Mouse (Mus musculus): ENCODE data around the gene H3f3a.

H3f3a gene

DNA sequence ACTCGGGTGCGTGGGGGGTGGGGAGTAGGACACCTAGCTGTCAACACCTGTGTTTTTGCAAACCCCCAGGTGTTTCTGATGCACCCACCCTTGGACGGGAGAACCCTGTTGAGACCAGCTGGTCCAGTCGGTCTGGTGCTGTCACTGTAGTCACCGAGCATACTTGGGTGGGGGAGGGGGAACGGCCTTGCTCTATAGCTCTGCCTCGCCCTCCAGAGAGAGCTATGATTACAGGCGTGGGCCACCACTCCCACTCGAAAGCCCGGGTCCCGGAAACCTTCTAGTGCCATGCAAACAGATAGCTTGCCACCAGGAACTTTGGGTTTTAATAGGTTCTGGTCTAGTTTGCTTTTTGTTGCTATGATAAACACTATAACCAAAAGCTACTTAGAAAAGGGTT is 51.6 kb downstream of the H3f3a start:
- DNase-seq (ENCODE audit: low spot score) = no peak

DNA sequence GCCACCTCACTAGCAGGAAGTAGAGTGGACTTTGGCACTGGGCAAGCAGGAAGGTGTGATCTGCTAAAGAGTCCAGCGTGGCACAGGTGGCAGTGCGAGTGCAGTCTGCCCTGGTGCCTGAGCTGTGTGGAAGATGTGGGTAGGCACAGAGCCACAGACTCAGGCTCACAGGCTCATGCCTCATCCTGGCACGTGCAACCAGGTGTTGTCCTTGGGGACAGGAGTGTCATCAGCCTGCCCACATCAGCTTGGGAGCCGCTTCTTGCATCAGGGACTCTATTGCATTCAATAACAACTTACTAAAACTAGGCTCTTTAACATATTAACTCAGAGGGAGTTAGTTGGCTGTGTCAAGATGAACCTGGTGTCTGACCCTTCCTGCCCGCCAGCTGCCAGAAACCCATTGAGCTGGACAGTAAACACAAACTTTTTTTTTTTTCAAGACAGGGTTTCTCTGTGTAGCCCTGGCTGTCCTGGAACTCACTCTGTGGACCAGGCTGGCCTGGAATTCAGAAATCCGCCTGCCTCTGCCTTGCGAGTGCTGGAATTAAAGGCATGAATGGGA is 55.7 kb downstream of the H3f3a start:
- no peak for DNase-seq (ENCODE audit: low spot score)

DNA sequence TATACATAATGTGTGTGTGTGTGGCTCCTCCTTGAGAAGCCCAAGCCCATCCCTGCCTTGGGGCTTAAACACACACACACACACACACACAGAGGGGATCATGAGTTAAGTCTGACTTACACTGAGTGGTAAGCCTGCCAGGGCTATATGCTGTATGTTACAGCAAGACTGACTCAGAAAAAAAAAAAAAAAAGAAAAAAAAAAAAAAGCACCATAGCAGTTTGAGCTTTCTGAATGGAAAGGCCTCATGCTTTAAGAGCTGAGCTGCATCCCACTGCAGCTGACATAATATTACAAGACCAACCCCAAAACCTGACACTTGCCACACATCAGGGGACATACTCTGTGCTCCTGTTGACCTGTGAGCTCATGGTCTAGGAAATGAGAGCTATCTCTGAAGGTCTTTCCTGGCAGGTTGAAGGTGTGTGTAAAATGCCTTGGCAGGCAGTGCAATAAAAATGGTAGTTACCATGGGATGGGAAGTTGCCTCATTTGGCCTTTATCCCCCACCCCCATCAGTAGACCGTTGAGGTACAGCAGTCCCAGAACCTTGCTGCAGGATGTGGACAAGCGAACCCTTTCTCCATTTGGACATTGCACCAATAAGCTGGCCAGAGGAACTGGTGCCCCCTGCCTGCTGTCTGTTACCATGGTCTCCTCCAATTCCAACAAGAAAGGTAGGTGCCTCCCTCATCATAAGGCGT is 56.3 kb downstream of the H3f3a start:
- DNase-seq (ENCODE audit: low spot score) = no peak

DNA sequence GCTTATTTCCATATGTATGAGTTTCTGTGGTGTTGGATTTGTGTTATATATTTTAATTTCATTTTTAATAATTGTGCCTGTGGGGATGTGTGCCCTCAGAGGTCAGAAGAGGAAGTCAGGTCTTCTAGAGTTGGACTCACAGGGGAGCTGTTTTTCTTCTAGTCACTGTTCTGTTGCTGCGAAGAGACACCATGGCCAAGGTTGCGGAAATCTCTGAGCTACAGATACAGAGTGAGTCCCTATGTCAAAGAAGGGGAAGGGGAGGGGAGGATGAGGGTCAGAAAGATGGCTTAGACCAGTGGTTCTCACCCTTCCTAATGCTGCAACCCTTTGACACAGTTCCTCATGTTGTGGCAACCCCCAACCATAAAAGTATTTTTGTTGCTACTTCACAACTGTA is 57.0 kb downstream of the H3f3a start:
- no peak for DNase-seq (ENCODE audit: low spot score)

DNA sequence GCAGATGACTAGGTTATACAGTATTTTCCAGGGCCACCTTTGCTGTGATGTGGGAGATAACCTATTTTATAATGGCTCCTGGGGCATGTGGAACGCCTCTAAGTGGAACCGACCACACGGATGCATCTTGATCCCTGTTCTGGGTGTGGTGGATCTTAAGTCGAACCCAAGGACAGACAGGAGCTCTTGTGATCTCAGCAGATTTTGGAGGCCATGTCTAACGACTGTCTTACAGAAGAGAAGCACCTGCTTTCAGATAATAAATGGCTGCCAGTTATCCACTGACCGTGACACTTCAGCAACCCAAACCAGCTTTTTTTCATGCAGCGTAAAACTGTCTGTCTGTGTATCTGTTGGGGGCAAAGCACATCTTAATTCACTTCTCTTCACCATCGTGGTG is 59.4 kb downstream of the H3f3a start:
- DNase-seq (ENCODE audit: low spot score) = no peak

DNA sequence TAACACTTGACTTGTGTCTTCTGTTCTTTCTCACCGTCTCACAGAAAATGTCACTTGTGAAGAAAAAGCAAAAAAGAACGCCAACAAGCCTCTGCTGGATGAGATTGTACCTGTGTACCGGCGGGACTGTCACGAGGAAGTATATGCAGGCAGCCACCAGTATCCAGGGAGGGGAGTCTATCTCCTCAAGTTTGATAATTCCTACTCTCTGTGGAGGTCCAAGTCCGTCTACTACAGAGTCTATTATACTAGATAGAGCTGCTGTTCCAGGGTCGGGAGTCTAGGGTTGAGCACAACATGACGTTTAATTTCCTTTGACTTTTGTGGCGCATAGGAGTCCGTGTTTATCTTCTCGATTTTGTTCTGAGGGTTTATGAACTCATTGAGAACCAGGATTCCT is 61.6 kb downstream of the H3f3a start:
- DNase-seq (ENCODE audit: low spot score) = no peak
